In genomic region chr1:63976862-63977261, GRCm38 (mm10) we compare ENCODE assay signal across 24 mouse cellular contexts.
DNase-seq lines count a peak whose midpoint lies in the region; ATAC-seq and TF ChIP-seq lines count a peak whose summit lies in the region.
"Had no signal": no experiment of that assay in that cellular context is flagged by ENCODE, and none has a peak within 500 bp of the region (broad histone marks: within the 10 kb centered on the region; RNA-seq: fewer than 3 reads in every experiment).

No protein-coding gene starts in this region.

- TF ChIP-seq CTCF in lung, embryonic 14.5 days (IDR thresholded peaks at IDR 0.05; ENCODE audit: low read depth), result no peak

- no peaks in the 10 kb centered on the region for H3K9me3 ChIP-seq in forebrain, embryonic 11.5 days (ENCODE audit: control insufficient read depth, low read length)
- H3K9me3 ChIP-seq in forebrain, embryonic 15.5 days, result no peaks in the 10 kb centered on the region
- no peaks in the 10 kb centered on the region for H3K9me3 ChIP-seq in lung, embryonic 14.5 days (ENCODE audit: low read depth, low read length)
- H3K9me3 ChIP-seq in neural tube, embryonic 13.5 days, result no peaks in the 10 kb centered on the region
- H3K9me3 ChIP-seq: forebrain, embryonic 13.5 days; G1E; heart, embryonic 10.5 days; midbrain, embryonic 13.5 days had no signal

- no peak overlapping the region for H3K27ac ChIP-seq in forebrain, embryonic 11.5 days (ENCODE audit: low read depth, low read length)
- no peak overlapping the region for H3K27ac ChIP-seq in forebrain, embryonic 15.5 days (replicated peaks)
- no peak overlapping the region for H3K27ac ChIP-seq in lung, embryonic 14.5 days (ENCODE audit: low read depth)
- H3K27ac ChIP-seq in neural tube, embryonic 13.5 days (replicated peaks), result peak overlapping the region; percentile 28
- H3K27ac ChIP-seq: forebrain, embryonic 13.5 days; heart, embryonic 10.5 days had no signal

- ATAC-seq in forebrain, embryonic 11.5 days (replicated peaks; ENCODE audit: low FRiP score), result 0 out of 2 replicates have a peak, but pooled peaks have one; percentile 24
- ATAC-seq in forebrain, embryonic 15.5 days (replicated peaks), result no peak
- peak; percentile 66; the same call in 1 of the 2 replicates for ATAC-seq in lung, embryonic 14.5 days (ENCODE audit: insufficient read depth)
- peak; percentile 53; the same call in 1 of the 2 replicates for ATAC-seq in neural tube, embryonic 13.5 days (ENCODE audit: low read depth)
- ATAC-seq in cerebellum, adult (ENCODE audit: insufficient number of reproducible peaks, low FRiP score, low TSS enrichment), result no peak
- ATAC-seq: intestine, postnatal 0 days; midbrain, embryonic 13.5 days had no signal

- no peak overlapping the region for H3K4me2 ChIP-seq in forebrain, embryonic 11.5 days (ENCODE audit: low read depth, low read length, severe bottlenecking)
- H3K4me2 ChIP-seq in forebrain, embryonic 15.5 days (replicated peaks), result no peak overlapping the region
- H3K4me2 ChIP-seq in lung, embryonic 14.5 days, result no peak overlapping the region
- H3K4me2 ChIP-seq in neural tube, embryonic 13.5 days, result no peak overlapping the region
- H3K4me2 ChIP-seq: midbrain, embryonic 13.5 days had no signal

- no peak overlapping the region for H3K4me3 ChIP-seq in forebrain, embryonic 11.5 days (ENCODE audit: low read depth, low read length)
- H3K4me3 ChIP-seq in forebrain, embryonic 15.5 days, result no peak overlapping the region
- no peak overlapping the region for H3K4me3 ChIP-seq in lung, embryonic 14.5 days (ENCODE audit: low read depth, low read length)
- no peak overlapping the region for H3K4me3 ChIP-seq in neural tube, embryonic 13.5 days
- H3K4me3 ChIP-seq: forebrain, embryonic 13.5 days; heart, embryonic 10.5 days; midbrain, embryonic 13.5 days had no signal

- peaks cover 8% of the 10 kb centered on the region; the same call in 1 of the 2 replicates for H3K4me1 ChIP-seq in forebrain, embryonic 11.5 days (replicated peaks; ENCODE audit: control insufficient read depth, insufficient read depth, low read length)
- H3K4me1 ChIP-seq in forebrain, embryonic 15.5 days, result peaks cover 12% of the 10 kb centered on the region
- peaks cover 3% of the 10 kb centered on the region; the same call in 1 of the 2 replicates for H3K4me1 ChIP-seq in lung, embryonic 14.5 days (ENCODE audit: insufficient read depth)
- peaks cover 20% of the 10 kb centered on the region for H3K4me1 ChIP-seq in neural tube, embryonic 13.5 days (replicated peaks)

- H3K27me3 ChIP-seq in forebrain, embryonic 11.5 days (ENCODE audit: control insufficient read depth, insufficient read depth, low read length), result no peaks in the 10 kb centered on the region
- H3K27me3 ChIP-seq in forebrain, embryonic 15.5 days, result no peaks in the 10 kb centered on the region
- no peaks in the 10 kb centered on the region for H3K27me3 ChIP-seq in lung, embryonic 14.5 days (ENCODE audit: insufficient read depth, low read length)
- peaks cover 9% of the 10 kb centered on the region for H3K27me3 ChIP-seq in neural tube, embryonic 13.5 days
- H3K27me3 ChIP-seq: CH12.LX; forebrain, embryonic 13.5 days; midbrain, embryonic 13.5 days had no signal

- no peaks in the 10 kb centered on the region for H3K36me3 ChIP-seq in forebrain, embryonic 11.5 days (ENCODE audit: control insufficient read depth, insufficient read depth, low read length)
- H3K36me3 ChIP-seq in forebrain, embryonic 15.5 days, result no peaks in the 10 kb centered on the region
- no peaks in the 10 kb centered on the region for H3K36me3 ChIP-seq in lung, embryonic 14.5 days (ENCODE audit: insufficient read depth)
- H3K36me3 ChIP-seq in neural tube, embryonic 13.5 days, result no peaks in the 10 kb centered on the region
- H3K36me3 ChIP-seq: G1E; heart, embryonic 10.5 days; midbrain, embryonic 13.5 days had no signal

- H3K9ac ChIP-seq in forebrain, embryonic 11.5 days (ENCODE audit: low read length), result no peak overlapping the region
- no peak overlapping the region for H3K9ac ChIP-seq in forebrain, embryonic 15.5 days (replicated peaks)
- H3K9ac ChIP-seq in lung, embryonic 14.5 days, result no peak overlapping the region
- H3K9ac ChIP-seq in neural tube, embryonic 13.5 days, result no peak overlapping the region
- H3K9ac ChIP-seq: forebrain, embryonic 13.5 days; midbrain, embryonic 13.5 days had no signal

- DNase-seq in forebrain, embryonic 11.5 days (ENCODE audit: low spot score), result no peak
- DNase-seq in lung, embryonic 14.5 days, result no peak
- no peak for DNase-seq in lung, postnatal 14 days
- DNase-seq in MN1 (ENCODE audit: low spot score), result peak; percentile 62
- DNase-seq: adrenal gland, postnatal 10 days; B cell, adult 2 months; cerebellum, adult 8-10 months; gastrocnemius, postnatal 10 days; heart, postnatal 10 days; kidney, postnatal 25 days; layer of hippocampus, postnatal 36 days; lung, postnatal 10 days; right cerebral cortex, postnatal 25 days; spleen, adult 18-20 months; thymus, postnatal 25 days had no signal

- WGBS in forebrain, embryonic 11.5 days, result 64% methylated on average over 4 of the region's 4 CpGs
- WGBS in forebrain, embryonic 15.5 days, result 46% methylated on average over 4 of the region's 4 CpGs
- 53% methylated on average over 4 of the region's 4 CpGs for WGBS in lung, embryonic 14.5 days
- 41% methylated on average over 4 of the region's 4 CpGs for WGBS in neural tube, embryonic 13.5 days

Comparison
In these comparisons a context has a peak if more than half of its experiments do, and no peak if none do; other contexts are left out.
1. ATAC-seq: peak in forebrain, embryonic 11.5 days (single experiment), lung, embryonic 14.5 days (single experiment) and neural tube, embryonic 13.5 days (single experiment); none in forebrain, embryonic 15.5 days (single experiment) and cerebellum, adult (single experiment).